Mouse (Mus musculus): ENCODE data around the gene Fgd5. TPM values are rescaled to one million over a fixed set of nuclear protein-coding genes. Genes with fewer than 3 reads are reported as not detected.

Gene Fgd5
- polyA plus RNA-seq, 1 experiment = 3.8 TPM

DNA sequence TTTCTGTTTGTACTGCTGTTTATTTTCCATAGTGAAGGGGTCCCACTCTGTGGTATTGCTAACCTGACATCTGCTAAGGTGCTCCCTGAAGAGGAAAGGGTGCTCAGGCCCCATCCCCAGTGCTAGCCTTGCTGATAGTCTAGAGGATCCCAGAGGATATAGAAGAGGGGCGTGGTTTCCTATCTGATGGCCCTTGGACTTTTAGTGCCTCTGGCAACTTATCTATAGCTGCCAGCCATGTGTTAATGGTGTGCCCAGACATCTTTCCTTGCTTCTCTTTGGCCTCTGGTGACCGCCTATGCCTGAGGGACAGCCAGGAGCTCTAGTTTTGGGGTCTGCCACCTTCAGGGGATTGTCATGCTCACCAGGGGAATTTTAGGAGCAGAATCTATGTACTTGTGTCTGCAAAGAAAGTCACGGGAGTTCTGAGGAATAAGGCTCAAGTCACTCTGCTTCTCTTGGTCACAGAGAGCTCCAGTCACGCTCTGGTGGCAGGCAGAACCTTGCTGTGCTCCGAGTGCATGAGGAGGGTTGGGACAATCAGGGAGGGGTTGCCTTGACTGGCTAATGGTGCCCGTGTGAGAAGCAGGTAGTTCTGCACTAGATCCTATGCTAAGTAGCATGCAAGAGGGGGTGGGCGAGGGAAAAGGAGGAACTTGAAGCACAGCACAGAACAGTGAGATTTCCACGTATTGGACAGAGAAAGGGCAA lies 15.3 kb downstream of the Fgd5 start:
- Histone ChIP-seq H3K4me3 (ENCODE audit: insufficient read depth, low read depth, low read length) (no peak overlapping the region), H3K27ac (replicated peaks; ENCODE audit: low read depth, low read length) (no peak overlapping the region), H3K4me1 (ENCODE audit: control insufficient read depth, insufficient read depth, insufficient read length, low read length) (peaks cover 15% of the 10 kb centered on the region)

DNA sequence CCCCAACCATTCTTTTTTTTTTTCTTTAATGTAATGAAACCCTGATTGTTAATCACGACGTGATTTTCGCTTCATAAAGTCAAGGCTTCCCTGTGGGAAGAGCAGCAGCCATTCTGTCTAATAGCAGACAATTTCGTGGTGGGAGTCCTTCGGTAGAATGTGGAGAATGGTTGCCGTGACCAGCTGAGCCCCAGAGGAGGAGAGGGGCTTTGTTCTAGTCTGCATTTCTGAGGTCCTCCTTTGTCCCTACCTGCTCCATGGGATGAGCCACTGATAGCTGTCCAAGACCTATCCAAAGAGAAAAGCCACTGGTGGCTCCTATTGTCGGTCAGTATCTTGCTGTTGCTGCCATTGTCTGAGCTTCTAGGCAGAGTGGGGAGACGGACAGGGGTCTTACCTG lies 17.4 kb downstream of the Fgd5 start:
- no peak overlapping the region for H3K4me3 ChIP-seq (ENCODE audit: insufficient read depth, low read depth, low read length)
- H3K27ac ChIP-seq (replicated peaks; ENCODE audit: low read depth, low read length) = no peak overlapping the region
- peaks cover 33% of the 10 kb centered on the region for H3K4me1 ChIP-seq (ENCODE audit: control insufficient read depth, insufficient read depth, insufficient read length, low read length)

DNA sequence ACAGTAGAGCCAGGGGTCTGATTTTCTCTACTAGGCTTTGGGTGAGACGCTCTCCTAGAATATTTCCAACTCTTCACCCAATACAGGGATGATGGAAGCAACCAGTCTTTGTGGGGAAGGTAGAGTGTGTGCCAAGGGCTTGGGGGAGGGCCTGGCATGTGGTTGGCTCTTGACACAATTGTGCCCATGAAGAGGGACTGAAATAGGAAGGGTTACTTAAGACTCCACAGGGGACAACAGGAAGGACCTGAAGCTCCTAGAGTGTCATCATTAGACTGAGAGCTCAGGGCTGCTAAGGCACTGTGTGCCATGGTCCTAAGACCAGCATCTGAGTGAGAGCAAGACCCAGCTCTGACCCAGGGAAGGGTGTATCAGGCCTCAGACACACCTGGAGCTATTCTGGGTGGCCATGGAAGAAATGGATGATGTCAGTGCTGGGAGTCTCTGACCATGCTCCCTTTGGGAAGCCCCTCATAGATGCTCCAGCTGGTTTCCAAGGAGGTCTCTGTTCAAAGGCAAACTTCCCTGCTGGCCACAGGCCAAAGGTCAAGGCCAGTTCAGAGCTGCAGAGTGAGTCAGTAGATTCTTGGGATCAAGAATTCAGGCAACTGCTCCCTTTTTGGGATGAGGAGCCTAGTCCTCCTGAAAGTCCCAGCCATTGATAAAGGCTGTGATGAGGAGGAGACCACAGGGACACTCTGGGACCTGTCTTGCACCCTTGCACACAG lies 24.0 kb downstream of the Fgd5 start:
- no peak overlapping the region for H3K27ac ChIP-seq (replicated peaks; ENCODE audit: low read depth, low read length)
- H3K4me1 ChIP-seq (ENCODE audit: control insufficient read depth, insufficient read depth, insufficient read length, low read length) = peaks cover 43% of the 10 kb centered on the region
- H3K4me3 ChIP-seq (ENCODE audit: insufficient read depth, low read depth, low read length) = no peak overlapping the region

DNA sequence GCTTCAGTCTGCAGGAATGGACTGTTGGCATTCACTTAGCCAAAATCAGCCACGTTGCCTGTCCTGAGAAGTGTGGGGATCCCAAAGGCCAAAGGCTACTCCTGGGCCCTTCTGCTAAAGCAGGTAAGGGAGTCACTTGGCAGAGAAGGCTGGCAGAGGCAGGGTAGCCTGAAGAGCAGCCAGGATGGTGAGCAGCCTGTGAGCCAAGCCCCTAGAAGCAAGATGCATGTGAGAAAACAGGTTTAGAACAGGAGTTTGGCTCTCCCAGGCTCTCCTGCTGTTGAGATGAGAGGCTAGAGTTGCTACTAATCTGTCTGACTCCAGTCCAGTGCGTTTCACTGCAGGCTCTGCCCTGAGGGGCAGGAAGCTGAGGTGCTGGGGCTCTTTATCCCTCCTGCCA lies 25.0 kb downstream of the Fgd5 start:
- Histone ChIP-seq H3K27ac (replicated peaks; ENCODE audit: low read depth, low read length) (no peak overlapping the region), H3K4me3 (ENCODE audit: insufficient read depth, low read depth, low read length) (no peak overlapping the region), H3K4me1 (ENCODE audit: control insufficient read depth, insufficient read depth, insufficient read length, low read length) (peaks cover 43% of the 10 kb centered on the region)

DNA sequence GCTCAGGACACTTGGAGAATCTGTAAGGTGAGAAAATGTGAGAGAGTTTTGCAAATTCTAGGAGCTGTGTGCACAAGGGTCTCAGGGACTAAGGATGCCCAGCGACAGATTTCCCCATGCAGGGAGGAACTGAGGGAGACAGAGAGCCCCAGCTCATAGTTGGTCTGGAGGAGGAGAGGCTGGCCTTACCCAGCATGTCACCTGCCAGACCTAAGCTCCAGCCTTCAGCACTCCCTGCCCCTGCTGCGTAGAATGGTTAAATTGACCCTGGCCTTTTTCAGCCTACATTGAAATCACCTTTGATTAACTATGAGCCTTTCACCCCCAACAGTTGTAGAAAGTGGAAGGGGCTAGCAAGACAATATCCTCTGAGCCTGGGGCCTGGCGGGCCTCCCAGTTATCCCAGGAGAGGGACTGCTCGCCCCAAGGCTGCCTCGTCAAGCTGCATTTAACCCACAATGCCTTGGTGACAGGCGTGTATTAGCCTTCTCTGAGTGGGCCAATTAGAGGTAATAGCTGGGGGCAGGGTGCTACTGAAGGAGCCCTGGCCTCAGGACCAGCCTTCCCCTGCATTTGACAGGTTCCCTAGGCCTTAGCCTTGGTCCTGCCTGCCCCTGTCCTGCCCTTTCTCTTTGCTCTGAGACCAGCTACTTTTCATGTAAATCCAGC lies 25.6 kb downstream of the Fgd5 start:
- H3K27ac ChIP-seq (replicated peaks; ENCODE audit: low read depth, low read length) = no peak overlapping the region
- H3K4me1 ChIP-seq (ENCODE audit: control insufficient read depth, insufficient read depth, insufficient read length, low read length) = peaks cover 40% of the 10 kb centered on the region
- H3K4me3 ChIP-seq (ENCODE audit: insufficient read depth, low read depth, low read length) = no peak overlapping the region

DNA sequence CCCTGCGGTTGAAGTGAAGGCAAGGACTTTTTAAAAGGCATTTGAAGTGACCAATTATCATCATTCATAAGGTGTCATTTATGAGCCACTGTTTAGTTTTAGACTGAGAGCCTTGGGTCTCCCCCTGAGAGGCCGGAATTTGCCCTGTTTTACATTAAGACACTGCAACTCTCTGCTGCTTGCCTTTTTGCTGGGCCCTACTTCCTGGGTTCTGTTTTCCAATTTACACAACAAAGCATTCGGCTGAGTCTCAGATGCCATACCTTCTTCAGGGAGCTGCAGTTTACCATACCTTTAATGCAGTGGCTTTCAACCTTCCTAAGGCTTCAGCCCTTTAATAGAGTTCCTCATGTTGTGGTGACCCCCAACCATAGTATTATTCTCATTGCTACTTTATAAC lies 26.1 kb downstream of the Fgd5 start:
- H3K4me1 ChIP-seq (ENCODE audit: control insufficient read depth, insufficient read depth, insufficient read length, low read length) = peaks cover 36% of the 10 kb centered on the region
- no peak overlapping the region for H3K27ac ChIP-seq (replicated peaks; ENCODE audit: low read depth, low read length)
- no peak overlapping the region for H3K4me3 ChIP-seq (ENCODE audit: insufficient read depth, low read depth, low read length)

DNA sequence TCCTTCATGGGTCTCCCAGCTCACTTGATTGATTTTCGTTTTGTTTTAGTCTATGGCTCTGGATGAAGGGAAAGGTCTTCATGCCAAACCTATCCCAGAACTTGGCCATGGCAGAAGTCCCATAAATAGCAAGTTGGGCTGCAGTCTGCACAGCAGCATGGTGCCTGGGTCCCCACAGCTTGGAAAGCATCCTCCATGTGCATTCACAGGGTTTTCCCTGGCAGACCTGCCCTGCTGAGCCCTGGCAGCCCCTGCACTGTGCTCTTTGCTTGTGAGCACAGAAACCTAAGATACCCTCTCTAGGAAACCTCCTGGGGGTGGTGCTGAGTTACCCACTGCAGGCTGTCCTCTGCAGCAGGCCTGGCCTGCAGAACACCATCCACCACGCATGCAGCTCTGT lies 32.2 kb downstream of the Fgd5 start:
- no peak overlapping the region for H3K4me3 ChIP-seq (ENCODE audit: insufficient read depth, low read depth, low read length)
- H3K4me1 ChIP-seq (ENCODE audit: control insufficient read depth, insufficient read depth, insufficient read length, low read length) = peaks cover 29% of the 10 kb centered on the region
- H3K27ac ChIP-seq (replicated peaks; ENCODE audit: low read depth, low read length) = no peak overlapping the region

DNA sequence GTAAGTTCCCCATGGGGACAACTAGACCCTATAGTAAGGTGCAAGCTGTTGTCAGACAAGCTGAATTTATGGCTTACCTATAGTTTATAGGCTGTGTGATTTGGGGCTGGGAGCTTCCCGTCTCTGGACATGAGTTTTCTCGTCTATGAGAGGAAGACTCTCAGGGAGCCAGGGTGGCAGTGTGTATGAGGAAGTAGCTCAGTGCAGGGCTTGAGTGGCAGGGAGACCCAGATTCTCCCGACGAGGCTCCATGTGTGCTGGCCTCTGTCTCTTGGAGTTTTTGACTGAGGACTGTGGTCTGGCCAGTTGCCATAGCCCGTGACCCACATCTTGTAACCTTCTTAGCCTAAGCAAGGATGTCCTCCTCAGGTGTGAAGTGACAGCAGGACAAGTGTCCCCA lies 33.7 kb downstream of the Fgd5 start:
- peak overlapping the region; percentile 88; the same call in 1 of the 2 replicates for H3K27ac ChIP-seq (replicated peaks; ENCODE audit: low read depth, low read length)
- H3K4me3 ChIP-seq (ENCODE audit: insufficient read depth, low read depth, low read length) = no peak overlapping the region
- H3K4me1 ChIP-seq (ENCODE audit: control insufficient read depth, insufficient read depth, insufficient read length, low read length) = peaks cover 35% of the 10 kb centered on the region

DNA sequence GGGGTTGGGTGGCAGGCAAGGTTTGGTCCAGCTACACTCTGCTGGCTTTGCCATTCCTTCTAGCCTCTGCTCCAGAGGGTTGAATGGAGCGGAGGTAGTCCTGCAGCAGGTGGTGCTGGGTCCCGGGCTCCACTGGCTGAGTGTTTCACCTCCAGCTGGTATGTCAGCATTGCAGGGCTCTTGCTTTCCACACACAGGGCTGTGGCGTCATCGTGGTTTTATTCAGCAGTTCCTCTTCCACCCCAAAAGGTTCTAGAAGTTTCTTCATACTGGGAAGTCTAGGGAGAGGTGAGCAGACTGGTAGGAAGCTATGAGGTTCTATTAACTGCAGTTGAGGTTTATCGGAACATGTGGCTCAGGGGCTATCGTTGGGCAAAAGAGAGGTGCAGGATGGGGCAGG lies 34.4 kb downstream of the Fgd5 start:
- H3K4me1 ChIP-seq (ENCODE audit: control insufficient read depth, insufficient read depth, insufficient read length, low read length) = peaks cover 39% of the 10 kb centered on the region
- peak overlapping the region; percentile 88; the same call in 1 of the 2 replicates for H3K27ac ChIP-seq (replicated peaks; ENCODE audit: low read depth, low read length)
- H3K4me3 ChIP-seq (ENCODE audit: insufficient read depth, low read depth, low read length) = no peak overlapping the region

DNA sequence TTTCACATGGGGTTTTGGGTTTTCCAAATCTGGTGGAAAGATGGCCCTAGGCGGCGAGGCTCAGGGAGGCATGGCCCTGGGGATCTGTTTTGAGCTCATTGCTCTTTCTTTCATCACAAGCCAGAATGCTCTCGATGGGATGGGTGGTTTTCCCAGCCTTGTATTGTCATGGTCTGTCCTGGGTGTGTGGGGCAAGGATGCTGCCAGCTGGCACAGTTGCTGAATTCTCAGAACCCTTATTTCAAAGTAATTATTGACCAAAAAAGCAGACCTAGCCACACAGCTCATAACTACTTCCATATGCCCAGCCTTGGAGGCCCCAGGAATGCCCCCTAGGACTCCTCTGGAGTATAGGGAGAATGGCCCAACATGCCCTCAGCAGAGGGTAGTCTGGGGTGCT lies 34.9 kb downstream of the Fgd5 start:
- peaks cover 40% of the 10 kb centered on the region for H3K4me1 ChIP-seq (ENCODE audit: control insufficient read depth, insufficient read depth, insufficient read length, low read length)
- H3K4me3 ChIP-seq (ENCODE audit: insufficient read depth, low read depth, low read length) = no peak overlapping the region
- H3K27ac ChIP-seq (replicated peaks; ENCODE audit: low read depth, low read length) = peak overlapping the region; percentile 88

DNA sequence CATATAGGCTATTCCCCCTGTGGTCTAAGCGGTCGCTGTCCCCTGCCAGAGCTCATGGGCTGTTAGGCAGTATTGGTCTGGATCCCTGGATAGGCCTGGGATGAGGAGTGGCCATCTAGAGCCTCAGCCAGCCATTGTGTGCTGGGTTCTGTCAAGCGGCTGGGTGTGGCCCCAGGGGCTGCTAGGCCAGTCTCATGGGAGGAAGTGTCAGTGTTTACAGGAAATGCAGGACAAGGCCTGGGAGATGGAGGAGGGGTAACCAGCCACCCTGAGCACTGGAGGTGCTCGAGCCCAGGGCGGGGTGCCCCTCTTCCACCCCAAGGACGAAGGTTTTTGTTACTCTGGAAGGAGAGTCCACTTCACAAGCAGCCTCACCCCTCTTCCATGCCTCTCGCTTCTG lies 36.3 kb downstream of the Fgd5 start:
- H3K4me3 ChIP-seq (ENCODE audit: insufficient read depth, low read depth, low read length) = no peak overlapping the region
- H3K4me1 ChIP-seq (ENCODE audit: control insufficient read depth, insufficient read depth, insufficient read length, low read length) = peaks cover 41% of the 10 kb centered on the region
- peak overlapping the region; percentile 88 for H3K27ac ChIP-seq (replicated peaks; ENCODE audit: low read depth, low read length)

DNA sequence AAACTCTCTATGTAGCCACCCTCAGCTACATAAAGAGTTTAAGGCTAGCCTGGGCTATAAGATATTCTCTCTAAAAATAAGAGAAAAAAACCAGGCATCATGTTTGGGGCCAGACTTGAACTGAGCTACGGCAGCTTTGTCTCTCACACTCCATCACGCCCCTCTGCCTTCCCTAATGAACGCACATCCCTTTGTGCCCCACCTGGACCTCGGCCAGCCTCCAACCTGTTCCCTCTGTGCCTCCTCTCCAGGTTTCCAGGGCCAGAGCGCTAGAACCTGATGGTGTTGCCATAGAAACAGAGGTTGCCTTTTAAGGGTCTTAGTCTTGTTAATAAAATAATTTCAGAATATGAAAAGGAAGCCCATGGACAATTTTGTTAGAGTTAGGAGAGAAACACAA lies 37.2 kb downstream of the Fgd5 start:
- H3K4me3 ChIP-seq (ENCODE audit: insufficient read depth, low read depth, low read length) = no peak overlapping the region
- H3K27ac ChIP-seq (replicated peaks; ENCODE audit: low read depth, low read length) = peak overlapping the region; percentile 79
- peaks cover 44% of the 10 kb centered on the region for H3K4me1 ChIP-seq (ENCODE audit: control insufficient read depth, insufficient read depth, insufficient read length, low read length)

DNA sequence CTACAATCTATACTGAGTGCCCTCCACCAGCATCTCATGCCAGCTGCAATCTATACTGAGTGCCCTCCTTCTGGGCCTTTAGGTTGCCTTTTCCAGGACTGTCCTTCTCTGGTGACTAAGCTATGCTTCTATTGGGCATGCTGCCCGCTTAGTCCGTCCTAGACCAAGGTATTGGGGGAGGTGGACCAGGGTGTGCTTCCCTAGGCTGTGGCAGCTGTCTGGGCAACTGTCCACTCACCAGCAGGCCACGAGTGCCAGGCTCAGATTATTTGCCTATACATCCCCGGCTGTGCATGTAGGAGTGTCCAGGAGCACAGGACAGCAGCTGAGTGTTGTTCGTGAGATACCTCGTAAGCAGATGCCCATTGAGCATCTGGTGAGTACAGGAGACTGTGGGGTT lies 38.1 kb downstream of the Fgd5 start:
- Histone ChIP-seq H3K4me3 (ENCODE audit: insufficient read depth, low read depth, low read length) (no peak overlapping the region), H3K27ac (replicated peaks; ENCODE audit: low read depth, low read length) (no peak overlapping the region), H3K4me1 (ENCODE audit: control insufficient read depth, insufficient read depth, insufficient read length, low read length) (peaks cover 49% of the 10 kb centered on the region)

DNA sequence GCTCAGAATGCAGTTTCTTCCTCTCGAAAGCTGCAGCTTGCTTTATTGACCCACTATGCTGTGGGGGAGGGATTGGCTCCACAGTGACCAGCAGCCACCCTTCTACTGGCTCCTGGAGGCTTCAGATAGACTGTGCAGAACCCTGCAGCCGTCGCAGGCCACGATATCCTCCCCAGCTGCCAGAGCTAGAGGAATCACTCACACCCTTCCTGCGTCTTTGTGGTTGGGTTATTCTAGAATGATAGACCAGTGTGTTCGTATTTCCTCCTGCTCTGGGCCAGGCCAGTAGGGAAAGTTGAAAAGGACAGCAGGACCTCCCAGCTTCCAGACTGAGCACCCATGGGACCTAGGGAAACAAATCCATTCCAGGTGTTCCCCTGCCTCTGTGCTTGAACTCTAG lies 39.7 kb downstream of the Fgd5 start:
- Histone ChIP-seq H3K27ac (replicated peaks; ENCODE audit: low read depth, low read length) (peak overlapping the region; percentile 22; the same call in 1 of the 2 replicates), H3K4me3 (ENCODE audit: insufficient read depth, low read depth, low read length) (no peak overlapping the region), H3K4me1 (ENCODE audit: control insufficient read depth, insufficient read depth, insufficient read length, low read length) (peaks cover 43% of the 10 kb centered on the region)

DNA sequence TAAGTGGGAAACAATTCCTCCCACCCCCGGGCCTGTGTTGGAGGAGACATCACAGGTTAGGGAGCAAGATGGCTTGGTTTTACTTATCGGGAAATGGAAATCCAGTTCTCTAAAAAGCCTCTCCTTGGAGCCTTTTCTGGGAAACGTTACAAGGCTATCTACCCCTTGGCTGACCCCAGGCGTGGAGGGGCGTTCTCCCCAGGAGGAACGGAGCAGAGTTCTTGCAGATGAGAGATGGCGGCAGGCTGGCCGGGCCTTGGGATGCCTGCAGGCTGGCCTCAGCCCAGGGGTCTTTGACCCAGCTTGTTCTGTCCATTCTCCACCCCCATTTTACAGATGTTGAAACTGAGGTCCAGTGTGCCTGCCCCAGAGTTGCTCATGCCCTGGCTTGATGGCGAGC lies 42.4 kb downstream of the Fgd5 start:
- Histone ChIP-seq H3K27ac (replicated peaks; ENCODE audit: low read depth, low read length) (no peak overlapping the region), H3K4me3 (ENCODE audit: insufficient read depth, low read depth, low read length) (no peak overlapping the region), H3K4me1 (ENCODE audit: control insufficient read depth, insufficient read depth, insufficient read length, low read length) (peaks cover 23% of the 10 kb centered on the region)

Measured in brown adipose tissue, adult 24 weeks (tissue).